Mouse (Mus musculus) right cerebral cortex, postnatal 36 days (tissue): ENCODE data around the gene Gm5142.

Experiments
- DNase-seq, 2 experiments: peaks; one replicate each; pipeline ENCODE4 v3.0.0; 2022; ENCODE audit warnings: low spot score in 2 of 2, mixed read lengths in 1 of 2

Gene Gm5142

GRCm38 (mm10) chr14:59178649-59179048 lies at the start of gene Gm5142:
Gm5142 (minus strand) TSS chr14:59178749.
- no peak for DNase-seq

GRCm38 (mm10) chr14:59226240-59226639 lies 47.7 kb upstream of the Gm5142 start:
- DNase-seq = no peak

GRCm38 (mm10) chr14:59219241-59219640 lies 40.7 kb upstream of the Gm5142 start:
- DNase-seq = no peak

- DNase-seq = no peak
These were observed 31.3 kb upstream of the Gm5142 start for GRCm38 (mm10) chr14:59209816-59210215.

GRCm38 (mm10) chr14:59209003-59209402 lies 30.5 kb upstream of the Gm5142 start:
- DNase-seq = no peak

- DNase-seq = no peak
These were observed 27.5 kb upstream of the Gm5142 start for GRCm38 (mm10) chr14:59205976-59206583.

GRCm38 (mm10) chr14:59205461-59205860 lies 26.9 kb upstream of the Gm5142 start:
- no peak for DNase-seq

- no peak for DNase-seq
These were observed 23.2 kb upstream of the Gm5142 start for GRCm38 (mm10) chr14:59201604-59202215.

GRCm38 (mm10) chr14:59200711-59201603 lies 22.4 kb upstream of the Gm5142 start, which contains the start of gene Rcbtb1:
Rcbtb1 (plus strand) TSS chr14:59201209.
- DNase-seq = peak; percentile 85 to 88

- no peak for DNase-seq
These were observed 7.6 kb upstream of the Gm5142 start for GRCm38 (mm10) chr14:59186121-59186520.

GRCm38 (mm10) chr14:59185514-59185913 lies 7.0 kb upstream of the Gm5142 start:
- DNase-seq = no peak

GRCm38 (mm10) chr14:59182732-59183131 lies 4.2 kb upstream of the Gm5142 start:
- DNase-seq = no peak

- DNase-seq = no peak
These were observed 21.4 kb downstream of the Gm5142 start for GRCm38 (mm10) chr14:59157016-59157698.

- DNase-seq = peak in 1 of 2 experiments; percentile 1
These were observed 23.0 kb downstream of the Gm5142 start for GRCm38 (mm10) chr14:59155589-59155988.

GRCm38 (mm10) chr14:59142793-59143192 lies 35.8 kb downstream of the Gm5142 start, which contains the start of gene 1700129C05Rik:
1700129C05Rik (minus strand) TSS chr14:59142893.
- DNase-seq = no peak

GRCm38 (mm10) chr14:59114281-59114680 lies 64.3 kb downstream of the Gm5142 start:
- DNase-seq = no peak
